Mouse (Mus musculus): Measurements from ENCODE around the gene Gm11077. TPM values are rescaled to one million over a fixed set of nuclear protein-coding genes. Genes with fewer than 3 reads are reported as not detected.

Gm11077 gene
- not detected in 2 replicates for polyA plus RNA-seq (2012; ENCODE audit: insufficient read depth, insufficient read length, missing spikeins)

- Histone ChIP-seq H3K27ac (ENCODE audit: insufficient read depth, low read depth, low read length) (no peak within 1 kb of the TSS), H3K4me1 (ENCODE audit: control insufficient read depth, insufficient read depth, low read length) (no peaks in the 10 kb centered on the region), H3K4me3 (ENCODE audit: insufficient read depth, low read length) (no peak within 1 kb of the TSS)
- TF ChIP-seq CTCF (IDR thresholded peaks at IDR 0.05; ENCODE audit: low read depth, low read length) (no peak), POLR2A (IDR thresholded peaks at IDR 0.05; ENCODE audit: borderline replicate concordance, low read depth, low read length) (no peak)
Measured at GRCm38 (mm10) chr6:140729272-140729671, at the start of gene Gm11077. TSS of gene Gm11077 (plus strand) at chr6:140729284.

- Histone ChIP-seq H3K4me3 (ENCODE audit: insufficient read depth, low read length) (no peak overlapping the region), H3K27ac (ENCODE audit: insufficient read depth, low read depth, low read length) (no peak overlapping the region), H3K4me1 (ENCODE audit: control insufficient read depth, insufficient read depth, low read length) (peaks cover 21% of the 10 kb centered on the region)
- TF ChIP-seq POLR2A (IDR thresholded peaks at IDR 0.05; ENCODE audit: borderline replicate concordance, low read depth, low read length) (no peak), CTCF (IDR thresholded peaks at IDR 0.05; ENCODE audit: low read depth, low read length) (no peak)
Measured at GRCm38 (mm10) chr6:140680713-140681112, 48.4 kb upstream of the Gm11077 start.

- no peak overlapping the region for H3K4me3 ChIP-seq (ENCODE audit: insufficient read depth, low read length)
Measured at GRCm38 (mm10) chr6:140682829-140683228, 46.3 kb upstream of the Gm11077 start.

GRCm38 (mm10) chr6:140684403-140684802, 44.7 kb upstream of the Gm11077 start:
- no peak overlapping the region for H3K4me3 ChIP-seq (ENCODE audit: insufficient read depth, low read length)
- H3K4me1 ChIP-seq (ENCODE audit: control insufficient read depth, insufficient read depth, low read length), result peaks cover 10% of the 10 kb centered on the region
- no peak overlapping the region for H3K27ac ChIP-seq (ENCODE audit: insufficient read depth, low read depth, low read length)
- TF ChIP-seq CTCF (IDR thresholded peaks at IDR 0.05; ENCODE audit: low read depth, low read length) (no peak), POLR2A (IDR thresholded peaks at IDR 0.05; ENCODE audit: borderline replicate concordance, low read depth, low read length) (no peak)

More at GRCm38 (mm10) chr6:140682829-140683228, 46.3 kb upstream of the Gm11077 start:
- no peak overlapping the region; the same call in 1 of the 2 replicates for H3K27ac ChIP-seq (ENCODE audit: insufficient read depth, low read depth, low read length)
- TF ChIP-seq POLR2A (IDR thresholded peaks at IDR 0.05; ENCODE audit: borderline replicate concordance, low read depth, low read length), result no peak
- TF ChIP-seq CTCF (IDR thresholded peaks at IDR 0.05; ENCODE audit: low read depth, low read length), result no peak
- peaks cover 21% of the 10 kb centered on the region for H3K4me1 ChIP-seq (ENCODE audit: control insufficient read depth, insufficient read depth, low read length)

GRCm38 (mm10) chr6:140689617-140690404, 39.3 kb upstream of the Gm11077 start:
- H3K27ac ChIP-seq (ENCODE audit: insufficient read depth, low read depth, low read length), result no peak overlapping the region
- no peaks in the 10 kb centered on the region for H3K4me1 ChIP-seq (ENCODE audit: control insufficient read depth, insufficient read depth, low read length)
- TF ChIP-seq POLR2A (IDR thresholded peaks at IDR 0.05; ENCODE audit: borderline replicate concordance, low read depth, low read length) (no peak), CTCF (IDR thresholded peaks at IDR 0.05; ENCODE audit: low read depth, low read length) (no peak)
- no peak overlapping the region for H3K4me3 ChIP-seq (ENCODE audit: insufficient read depth, low read length)

GRCm38 (mm10) chr6:140692160-140692559, 36.9 kb upstream of the Gm11077 start:
- Histone ChIP-seq H3K4me1 (ENCODE audit: control insufficient read depth, insufficient read depth, low read length) (no peaks in the 10 kb centered on the region), H3K27ac (ENCODE audit: insufficient read depth, low read depth, low read length) (no peak overlapping the region), H3K4me3 (ENCODE audit: insufficient read depth, low read length) (no peak overlapping the region)
- no peak for TF ChIP-seq CTCF (IDR thresholded peaks at IDR 0.05; ENCODE audit: low read depth, low read length)
- no peak for TF ChIP-seq POLR2A (IDR thresholded peaks at IDR 0.05; ENCODE audit: borderline replicate concordance, low read depth, low read length)

GRCm38 (mm10) chr6:140696192-140696879, 32.7 kb upstream of the Gm11077 start:
- TF ChIP-seq CTCF (IDR thresholded peaks at IDR 0.05; ENCODE audit: low read depth, low read length) (no peak), POLR2A (IDR thresholded peaks at IDR 0.05; ENCODE audit: borderline replicate concordance, low read depth, low read length) (no peak)
- no peak overlapping the region for H3K4me3 ChIP-seq (ENCODE audit: insufficient read depth, low read length)
- no peaks in the 10 kb centered on the region for H3K4me1 ChIP-seq (ENCODE audit: control insufficient read depth, insufficient read depth, low read length)
- H3K27ac ChIP-seq (ENCODE audit: insufficient read depth, low read depth, low read length), result no peak overlapping the region

- TF ChIP-seq CTCF (IDR thresholded peaks at IDR 0.05; ENCODE audit: low read depth, low read length) (no peak), POLR2A (IDR thresholded peaks at IDR 0.05; ENCODE audit: borderline replicate concordance, low read depth, low read length) (no peak)
- Histone ChIP-seq H3K27ac (ENCODE audit: insufficient read depth, low read depth, low read length) (no peak overlapping the region), H3K4me3 (ENCODE audit: insufficient read depth, low read length) (no peak overlapping the region), H3K4me1 (ENCODE audit: control insufficient read depth, insufficient read depth, low read length) (no peaks in the 10 kb centered on the region)
Measured at GRCm38 (mm10) chr6:140697994-140698393, 31.1 kb upstream of the Gm11077 start.

- no peak overlapping the region for H3K4me3 ChIP-seq (ENCODE audit: insufficient read depth, low read length)
- no peaks in the 10 kb centered on the region for H3K4me1 ChIP-seq (ENCODE audit: control insufficient read depth, insufficient read depth, low read length)
- TF ChIP-seq CTCF (IDR thresholded peaks at IDR 0.05; ENCODE audit: low read depth, low read length) (no peak), POLR2A (IDR thresholded peaks at IDR 0.05; ENCODE audit: borderline replicate concordance, low read depth, low read length) (no peak)
- no peak overlapping the region for H3K27ac ChIP-seq (ENCODE audit: insufficient read depth, low read depth, low read length)
Measured at GRCm38 (mm10) chr6:140698596-140698995, 30.5 kb upstream of the Gm11077 start.

GRCm38 (mm10) chr6:140701259-140701658, 27.8 kb upstream of the Gm11077 start:
- Histone ChIP-seq H3K4me3 (ENCODE audit: insufficient read depth, low read length) (no peak overlapping the region), H3K27ac (ENCODE audit: insufficient read depth, low read depth, low read length) (no peak overlapping the region), H3K4me1 (ENCODE audit: control insufficient read depth, insufficient read depth, low read length) (no peaks in the 10 kb centered on the region)
- TF ChIP-seq CTCF (IDR thresholded peaks at IDR 0.05; ENCODE audit: low read depth, low read length) (no peak), POLR2A (IDR thresholded peaks at IDR 0.05; ENCODE audit: borderline replicate concordance, low read depth, low read length) (no peak)
